30 mouse cellular contexts compared by ENCODE assay signal in genomic region chr4:95307134-95307533, GRCm38 (mm10).
"Had no signal": no experiment of that assay in that cellular context is flagged by ENCODE, and none has a peak within 500 bp of the region (broad histone marks: within the 10 kb centered on the region; RNA-seq: fewer than 3 reads in every experiment).

No protein-coding gene starts in this region.

- H3K4me3 ChIP-seq: limb, embryonic 10.5 days; limb, embryonic 12.5 days; limb, embryonic 13.5 days; limb, embryonic 15.5 days; liver, embryonic 12.5 days; liver, embryonic 13.5 days; liver, embryonic 15.5 days; lung, embryonic 15.5 days; megakaryocyte, embryonic 14.5 days; midbrain, embryonic 10.5 days; midbrain, embryonic 12.5 days; midbrain, embryonic 13.5 days; midbrain, embryonic 15.5 days; myocyte; neural tube, embryonic 12.5 days had no signal

- H3K27ac ChIP-seq: limb, embryonic 10.5 days; limb, embryonic 12.5 days; limb, embryonic 13.5 days; limb, embryonic 15.5 days; liver, embryonic 12.5 days; liver, embryonic 13.5 days; liver, embryonic 14.5 days; liver, embryonic 15.5 days; lung, embryonic 15.5 days; macrophage; midbrain, embryonic 10.5 days; midbrain, embryonic 12.5 days; midbrain, embryonic 13.5 days; midbrain, embryonic 15.5 days; neural tube, embryonic 12.5 days had no signal

- DNase-seq: left cerebral cortex, postnatal 4 days; liver; liver, embryonic 13.5 days; liver, postnatal 0 days; lung, adult 18-20 months; lung, adult 2 months; lung, embryonic 14.5 days; lung, postnatal 10 days; lung, postnatal 14 days; lung, postnatal 36 days; lung, postnatal 4 days; midbrain, embryonic 14.5 days had no signal

- ATAC-seq: liver, embryonic 12.5 days; liver, postnatal 0 days; lung, postnatal 0 days; midbrain, embryonic 13.5 days; midbrain, embryonic 15.5 days; midbrain, embryonic 16.5 days had no signal
